Mouse (Mus musculus) forebrain, embryonic 10.5 days (tissue): ENCODE measurements around the gene Smoc2. TPM values are rescaled to one million over a fixed set of nuclear protein-coding genes. Genes with fewer than 3 reads are reported as not detected.

Experiments
- DNase-seq: peaks from one replicate; pipeline ENCODE4 v3.0.0-alpha.2; 2017; ENCODE audit warnings: low spot score; ENCODE audit errors: extremely low spot score
- H3K27ac ChIP-seq: fragments of 300-500 bp; sonication (generic); 2 replicates; pipeline ENCODE4 v1.5.1; 2016; ENCODE audit warnings: mild to moderate bottlenecking
- H3K27me3 ChIP-seq: fragments of 300-500 bp; sonication (generic); 2 replicates; pipeline ENCODE4 v1.6.1; 2016; ENCODE audit warnings: mild to moderate bottlenecking; ENCODE audit not compliant: poor library complexity, severe bottlenecking
- H3K36me3 ChIP-seq: fragments of 300-500 bp; sonication (generic); replicated peaks from 2 replicates; pipeline ENCODE4 v1.6.1; 2016; ENCODE audit warnings: mild to moderate bottlenecking, moderate library complexity
- H3K4me1 ChIP-seq: fragments of 300-500 bp; sonication (generic); 2 replicates; pipeline ENCODE4 v1.6.1; 2016
- H3K4me3 ChIP-seq: fragments of 300-500 bp; sonication (generic); 2 replicates; pipeline ENCODE4 v1.5.1; 2016; ENCODE audit warnings: mild to moderate bottlenecking, moderate library complexity
- H3K9me3 ChIP-seq: fragments of 300-500 bp; sonication (generic); 2 replicates; pipeline ENCODE4 v1.6.1; 2016; ENCODE audit warnings: mild to moderate bottlenecking, moderate library complexity
- WGBS: fragments of 180-500 bp; shearing (Covaris S2); methylation state at CpG from one replicate; pipeline ENCODE4 v1.1.7; 2016; 5-methylcytosine and 5-hydroxymethylcytosine counted together
- polyA plus RNA-seq: library from polyadenylated mRNA; unstranded; fragments of >200 nt; fragmentation: Nextera tagmentation; extraction: Ambion mirVana; gene quantifications from 2 replicates; pipeline ENCODE4 v1.2.1, GENCODE M21; 2016

Gene Smoc2
- polyA plus RNA-seq, 1 experiment from 2014 or later, result 3.8 TPM

GRCm38 (mm10) chr17:14330498-14330897 is 51.2 kb downstream of the Smoc2 start:
- H3K36me3 ChIP-seq, result no peaks in the 10 kb centered on the region
- DNase-seq, result no peak
- no peaks in the 10 kb centered on the region for H3K9me3 ChIP-seq
- no peak overlapping the region for H3K27ac ChIP-seq
- H3K4me3 ChIP-seq, result no peak overlapping the region
- no peaks in the 10 kb centered on the region for H3K27me3 ChIP-seq
- H3K4me1 ChIP-seq, result peaks cover 3% of the 10 kb centered on the region; the same call in 1 of the 2 replicates
- 93% methylated on average over 7 of the region's 7 CpGs for WGBS

GRCm38 (mm10) chr17:14339932-14340557 is 60.7 kb downstream of the Smoc2 start:
- H3K27me3 ChIP-seq, result 0 out of 2 replicates have a peak, but pooled peaks cover 5% of the 10 kb centered on the region
- 61% methylated on average over 5 of the region's 5 CpGs for WGBS
- H3K36me3 ChIP-seq, result no peaks in the 10 kb centered on the region
- no peak for DNase-seq
- H3K4me3 ChIP-seq, result no peak overlapping the region
- no peaks in the 10 kb centered on the region for H3K9me3 ChIP-seq
- no peak overlapping the region for H3K27ac ChIP-seq
- peaks cover 8% of the 10 kb centered on the region for H3K4me1 ChIP-seq

GRCm38 (mm10) chr17:14340736-14341135 is 61.4 kb downstream of the Smoc2 start:
- no peaks in the 10 kb centered on the region for H3K9me3 ChIP-seq
- H3K4me3 ChIP-seq, result no peak overlapping the region
- H3K27me3 ChIP-seq, result 0 out of 2 replicates have a peak, but pooled peaks cover 5% of the 10 kb centered on the region
- no peaks in the 10 kb centered on the region for H3K36me3 ChIP-seq
- H3K27ac ChIP-seq, result no peak overlapping the region
- H3K4me1 ChIP-seq, result peaks cover 8% of the 10 kb centered on the region
- DNase-seq, result no peak
- WGBS, result 78% methylated on average over 2 of the region's 2 CpGs

- 60% methylated on average over 8 of the region's 8 CpGs for WGBS
- Histone ChIP-seq H3K4me3 (no peak overlapping the region), H3K27me3 (0 out of 2 replicates have a peak, but pooled peaks cover 5% of the 10 kb centered on the region), H3K9me3 (no peaks in the 10 kb centered on the region), H3K4me1 (peaks cover 8% of the 10 kb centered on the region), H3K27ac (no peak overlapping the region), H3K36me3 (no peaks in the 10 kb centered on the region)
- no peak for DNase-seq
These were observed 63.2 kb downstream of the Smoc2 start for GRCm38 (mm10) chr17:14342511-14342910.

- H3K27me3 ChIP-seq, result 0 out of 2 replicates have a peak, but pooled peaks cover 5% of the 10 kb centered on the region
- peaks cover 8% of the 10 kb centered on the region for H3K4me1 ChIP-seq
- DNase-seq, result no peak
- H3K36me3 ChIP-seq, result no peaks in the 10 kb centered on the region
- no peak overlapping the region for H3K27ac ChIP-seq
- H3K4me3 ChIP-seq, result no peak overlapping the region
- 92% methylated on average over 12 of the region's 12 CpGs for WGBS
- H3K9me3 ChIP-seq, result no peaks in the 10 kb centered on the region
These were observed 64.1 kb downstream of the Smoc2 start for GRCm38 (mm10) chr17:14343442-14343841.

- WGBS, result 82% methylated on average over 4 of the region's 4 CpGs
These were observed 66.2 kb downstream of the Smoc2 start for GRCm38 (mm10) chr17:14345556-14345955.

GRCm38 (mm10) chr17:14346891-14347290 is 67.6 kb downstream of the Smoc2 start:
- no peak overlapping the region for H3K27ac ChIP-seq
- DNase-seq, result no peak
- no peaks in the 10 kb centered on the region for H3K4me1 ChIP-seq
- 0 out of 2 replicates have a peak, but pooled peaks cover 3% of the 10 kb centered on the region for H3K27me3 ChIP-seq
- no peaks in the 10 kb centered on the region for H3K9me3 ChIP-seq
- H3K36me3 ChIP-seq, result no peaks in the 10 kb centered on the region
- no peak overlapping the region for H3K4me3 ChIP-seq
- 79% methylated on average over 3 of the region's 3 CpGs for WGBS

More at GRCm38 (mm10) chr17:14345556-14345955, 66.2 kb downstream of the Smoc2 start:
- no peak overlapping the region for H3K4me3 ChIP-seq
- DNase-seq, result no peak
- 0 out of 2 replicates have a peak, but pooled peaks cover 5% of the 10 kb centered on the region for H3K27me3 ChIP-seq
- no peaks in the 10 kb centered on the region for H3K36me3 ChIP-seq
- no peak overlapping the region for H3K27ac ChIP-seq
- H3K4me1 ChIP-seq, result no peaks in the 10 kb centered on the region
- no peaks in the 10 kb centered on the region for H3K9me3 ChIP-seq

- H3K36me3 ChIP-seq, result no peaks in the 10 kb centered on the region
- H3K4me3 ChIP-seq, result no peak overlapping the region
- H3K9me3 ChIP-seq, result peaks cover 7% of the 10 kb centered on the region; the same call in 1 of the 2 replicates
- 88% methylated on average over 6 of the region's 6 CpGs for WGBS
- no peak for DNase-seq
- no peaks in the 10 kb centered on the region for H3K4me1 ChIP-seq
- H3K27ac ChIP-seq, result no peak overlapping the region
- no peaks in the 10 kb centered on the region for H3K27me3 ChIP-seq
These were observed 69.9 kb downstream of the Smoc2 start for GRCm38 (mm10) chr17:14349086-14349814.

GRCm38 (mm10) chr17:14353219-14354079 is 74.1 kb downstream of the Smoc2 start:
- no peaks in the 10 kb centered on the region for H3K27me3 ChIP-seq
- H3K4me1 ChIP-seq, result no peaks in the 10 kb centered on the region
- no peak overlapping the region for H3K27ac ChIP-seq
- no peak overlapping the region for H3K4me3 ChIP-seq
- 87% methylated on average over 10 of the region's 10 CpGs for WGBS
- peaks cover 7% of the 10 kb centered on the region; the same call in 1 of the 2 replicates for H3K9me3 ChIP-seq
- no peaks in the 10 kb centered on the region for H3K36me3 ChIP-seq
- DNase-seq, result no peak

- H3K4me3 ChIP-seq, result no peak overlapping the region
- no peaks in the 10 kb centered on the region for H3K27me3 ChIP-seq
- H3K9me3 ChIP-seq, result no peaks in the 10 kb centered on the region
- no peak overlapping the region for H3K27ac ChIP-seq
- no peak for DNase-seq
- no peaks in the 10 kb centered on the region for H3K4me1 ChIP-seq
- no peaks in the 10 kb centered on the region for H3K36me3 ChIP-seq
- WGBS, result 93% methylated on average over 1 of the region's 1 CpGs
These were observed 82.2 kb downstream of the Smoc2 start for GRCm38 (mm10) chr17:14361511-14361910.

- 91% methylated on average over 5 of the region's 5 CpGs for WGBS
- Histone ChIP-seq H3K27me3 (no peaks in the 10 kb centered on the region), H3K4me1 (peaks cover 12% of the 10 kb centered on the region), H3K4me3 (no peak overlapping the region), H3K27ac (no peak overlapping the region), H3K36me3 (no peaks in the 10 kb centered on the region), H3K9me3 (no peaks in the 10 kb centered on the region)
- DNase-seq, result no peak
These were observed 91.2 kb downstream of the Smoc2 start for GRCm38 (mm10) chr17:14370476-14370875.

GRCm38 (mm10) chr17:14371606-14372005 is 92.3 kb downstream of the Smoc2 start:
- 76% methylated on average over 6 of the region's 6 CpGs for WGBS

More at GRCm38 (mm10) chr17:14371606-14372005, 92.3 kb downstream of the Smoc2 start:
- no peak overlapping the region for H3K4me3 ChIP-seq
- H3K27me3 ChIP-seq, result no peaks in the 10 kb centered on the region
- H3K36me3 ChIP-seq, result no peaks in the 10 kb centered on the region
- no peak for DNase-seq
- peaks cover 12% of the 10 kb centered on the region for H3K4me1 ChIP-seq
- no peaks in the 10 kb centered on the region for H3K9me3 ChIP-seq
- no peak overlapping the region for H3K27ac ChIP-seq
